Mouse (Mus musculus) MEL (cell line): Measurements from ENCODE around the gene Tspan2.

Experiments used
- EP300 ChIP-seq, 2 experiments: IDR thresholded peaks; 2 replicates each; pipeline ENCODE4 v1.6.1; 2011; ENCODE audit warnings: improper control_type of control experiment in 2 of 2, low read length in 2 of 2, low read depth in 1 of 2, mild to moderate bottlenecking in 1 of 2
- MAX ChIP-seq: IDR thresholded peaks from 2 replicates; pipeline ENCODE4 v1.6.1; 2011; ENCODE audit warnings: low read length, improper control_type of control experiment
- POLR2A ChIP-seq, 2 experiments: IDR thresholded peaks; 2 replicates each; pipeline ENCODE4 v1.6.1; 2011 to 2012; ENCODE audit warnings: low read length in 2 of 2, mild to moderate bottlenecking in 2 of 2, control low read depth in 1 of 2, improper control_type of control experiment in 1 of 2, low read depth in 1 of 2, moderate library complexity in 1 of 2; ENCODE audit not compliant: control insufficient read depth in 1 of 2, insufficient read depth in 1 of 2, poor library complexity in 1 of 2
- ZC3H11A ChIP-seq: IDR thresholded peaks from 2 replicates; pipeline ENCODE4 v1.6.1; 2012; ENCODE audit warnings: low read depth, mild to moderate bottlenecking, inconsistent platforms, low read length, improper control_type of control experiment

- TF ChIP-seq EP300 (IDR thresholded peaks at IDR 0.05; ENCODE audit: low read depth in 1 of 2, low read length in 2 of 2) (no peak), MAX (no peak), ZC3H11A (no peak), POLR2A (IDR thresholded peaks at IDR 0.05; ENCODE audit: control insufficient read depth in 1 of 2, insufficient read depth in 1 of 2, low read depth in 1 of 2, low read length in 2 of 2, poor library complexity in 1 of 2) (no peak)
These were observed 47.5 kb upstream of the Tspan2 start for GRCm38 (mm10) chr3:102686861-102687260.
